Mouse (Mus musculus) adrenal gland, postnatal 14 days (tissue): ENCODE results near the gene Atp10b. TPM values are rescaled to one million over a fixed set of nuclear protein-coding genes. Genes with fewer than 3 reads are reported as not detected.

Source experiments
- DNase-seq: peaks from one replicate; pipeline ENCODE4 v3.0.0; 2021; ENCODE audit warnings: mixed read lengths
- total RNA-seq: library from RNA; stranded (reverse); gene quantifications from 2 replicates; pipeline ENCODE4 v1.2.3, GENCODE M21; 2021

The Atp10b gene
- total RNA-seq, 1 experiment from 2014 or later = 0.07 TPM

DNA sequence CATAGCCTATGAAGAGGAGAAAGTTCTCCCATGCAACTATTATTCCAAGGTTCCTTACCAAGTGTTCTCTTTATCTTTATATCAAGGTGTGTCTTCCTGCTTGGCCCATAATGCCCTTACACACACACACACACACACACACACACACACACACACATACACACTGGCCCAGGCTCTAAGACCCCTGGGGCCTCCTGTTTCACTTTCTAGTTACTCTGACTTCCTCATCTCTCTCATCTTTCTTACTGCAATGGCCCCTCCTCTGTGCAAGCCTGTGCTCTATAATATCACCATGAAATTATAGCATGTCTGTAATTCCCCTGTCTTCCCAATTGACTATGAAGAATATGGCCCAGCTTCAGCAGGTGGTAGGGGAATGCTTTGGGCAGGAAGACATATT lies 49.7 kb downstream of the Atp10b start:
- no peak for DNase-seq

DNA sequence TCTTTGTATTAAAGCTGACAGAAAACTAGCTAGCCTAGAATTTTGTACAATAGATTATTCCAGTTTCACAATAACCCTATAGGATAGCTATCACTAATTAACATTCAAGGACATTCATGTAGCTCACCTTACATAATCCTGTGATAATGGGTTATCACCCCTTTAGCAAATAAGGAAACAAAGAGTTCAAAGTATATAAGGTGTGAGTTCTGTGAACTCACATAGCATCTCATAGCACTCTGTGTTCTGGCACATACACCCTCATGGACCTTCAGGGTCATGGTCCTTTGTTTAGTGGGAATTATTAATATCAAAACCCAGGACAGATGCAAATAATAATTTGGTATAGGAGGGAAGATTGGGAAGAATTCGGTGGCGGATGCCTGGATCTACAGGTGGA lies 50.4 kb downstream of the Atp10b start:
- no peak for DNase-seq

DNA sequence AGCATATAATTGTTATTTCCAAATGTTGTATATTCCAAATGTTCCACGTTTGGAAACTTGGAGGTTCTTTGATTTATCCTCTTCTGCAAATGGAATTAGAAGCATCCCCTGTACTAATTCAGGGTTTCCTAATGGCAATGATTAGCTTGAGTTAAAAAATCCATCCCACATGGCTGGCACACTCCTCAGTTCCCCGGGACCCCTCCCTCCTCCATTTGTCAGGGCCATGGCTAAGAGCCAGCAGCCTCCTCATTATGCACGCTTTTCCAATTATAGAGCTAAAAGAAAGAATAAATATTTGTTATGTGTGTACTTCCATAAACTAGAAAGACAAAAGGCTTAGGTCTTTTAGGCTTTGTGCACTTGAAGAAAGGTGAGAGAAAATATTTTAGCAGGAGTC lies 53.9 kb downstream of the Atp10b start:
- DNase-seq = peak; percentile 37

DNA sequence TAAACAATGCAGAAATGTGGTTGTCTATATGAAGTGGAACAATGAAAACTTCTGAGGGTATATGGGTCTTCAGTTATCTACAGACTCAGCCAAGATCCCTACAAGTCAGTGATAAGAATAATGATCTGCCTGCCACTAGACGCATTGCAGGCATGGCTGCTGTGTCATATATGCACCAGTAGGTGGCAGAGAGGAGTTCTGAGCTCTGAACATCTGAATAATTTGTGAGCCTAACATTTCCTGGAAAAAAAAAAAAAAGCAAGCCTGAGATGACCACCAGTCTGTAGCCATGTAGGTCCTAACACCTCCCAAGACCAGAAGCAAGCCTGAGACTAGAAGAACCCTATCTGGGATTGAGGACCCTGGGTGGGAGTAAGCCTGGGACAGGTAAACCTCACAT lies 63.5 kb downstream of the Atp10b start:
- DNase-seq = no peak

DNA sequence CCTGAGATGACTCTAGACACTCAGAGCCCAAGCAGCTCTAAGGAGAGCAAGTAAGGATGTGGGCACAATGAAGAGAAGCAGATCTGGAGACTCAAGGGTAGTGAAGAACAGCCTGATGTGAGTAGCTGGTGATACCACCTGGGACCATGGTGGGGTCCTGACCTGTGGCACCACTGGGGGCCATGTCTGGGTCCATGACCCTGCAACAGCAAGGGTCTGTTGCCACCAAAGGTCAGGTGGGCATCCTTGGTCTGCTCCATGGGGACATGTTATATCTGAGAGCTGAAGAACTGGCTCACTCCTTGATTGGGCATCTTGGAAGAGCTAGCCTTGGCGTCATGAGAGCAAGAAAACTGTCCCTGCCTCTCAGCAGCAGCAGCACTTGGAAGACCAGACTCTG lies 64.1 kb downstream of the Atp10b start:
- no peak for DNase-seq

DNA sequence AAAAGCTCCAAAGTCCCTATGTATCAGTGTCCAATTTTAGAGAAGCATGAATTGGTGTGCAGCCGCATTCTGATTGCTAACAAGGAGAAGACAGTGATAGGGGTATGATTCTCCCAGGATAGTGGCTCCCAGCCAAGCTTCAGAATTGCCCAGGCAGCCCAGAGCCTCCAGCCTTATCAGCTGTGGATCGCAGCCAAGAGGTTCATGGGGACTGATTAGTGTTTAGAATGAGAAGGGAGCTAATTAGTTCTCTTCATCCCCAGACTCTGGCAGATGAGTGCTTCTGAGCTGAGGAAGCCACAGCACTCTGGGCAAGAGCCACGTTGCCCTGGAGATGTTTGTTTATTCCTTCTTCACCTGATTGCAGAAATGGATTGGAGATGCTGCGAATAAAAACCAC lies 67.3 kb downstream of the Atp10b start:
- peak; percentile 55 for DNase-seq

DNA sequence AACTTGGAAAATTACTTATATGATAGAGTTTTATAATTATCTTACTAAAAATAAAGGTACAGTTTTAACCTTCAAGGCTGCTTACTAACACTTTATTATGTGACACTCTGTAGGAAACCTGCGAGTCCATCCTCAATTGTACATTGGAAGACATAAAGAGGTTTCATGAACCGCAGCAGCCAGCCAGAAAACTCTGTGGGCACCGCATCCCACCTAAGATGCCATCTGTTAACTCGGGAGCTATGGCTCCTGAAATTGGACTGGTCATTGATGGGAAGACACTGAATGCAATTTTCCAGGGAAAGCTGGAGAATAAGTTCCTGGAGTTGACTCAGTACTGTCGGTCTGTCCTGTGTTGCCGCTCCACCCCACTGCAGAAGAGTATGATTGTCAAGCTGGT lies 80.6 kb downstream of the Atp10b start:
- no peak for DNase-seq

DNA sequence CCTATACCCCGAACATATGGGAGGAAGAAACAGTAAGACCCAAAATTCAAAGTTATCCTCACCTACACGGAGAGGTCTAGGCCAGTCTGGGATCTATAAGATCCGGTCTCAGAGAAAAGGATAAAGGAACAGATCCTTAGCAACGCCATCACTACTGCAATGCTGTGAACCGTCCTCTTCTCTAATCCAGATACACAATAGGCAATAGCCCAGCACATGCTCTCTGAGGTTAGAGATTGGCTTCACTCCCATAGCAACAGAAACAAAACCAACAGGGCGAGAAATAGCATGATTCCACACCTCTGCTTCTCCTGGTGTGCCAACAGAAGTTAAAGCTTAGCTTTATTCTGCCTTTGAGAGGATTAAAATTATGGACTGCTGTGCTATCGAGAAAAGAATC lies 82.4 kb downstream of the Atp10b start:
- no peak for DNase-seq

DNA sequence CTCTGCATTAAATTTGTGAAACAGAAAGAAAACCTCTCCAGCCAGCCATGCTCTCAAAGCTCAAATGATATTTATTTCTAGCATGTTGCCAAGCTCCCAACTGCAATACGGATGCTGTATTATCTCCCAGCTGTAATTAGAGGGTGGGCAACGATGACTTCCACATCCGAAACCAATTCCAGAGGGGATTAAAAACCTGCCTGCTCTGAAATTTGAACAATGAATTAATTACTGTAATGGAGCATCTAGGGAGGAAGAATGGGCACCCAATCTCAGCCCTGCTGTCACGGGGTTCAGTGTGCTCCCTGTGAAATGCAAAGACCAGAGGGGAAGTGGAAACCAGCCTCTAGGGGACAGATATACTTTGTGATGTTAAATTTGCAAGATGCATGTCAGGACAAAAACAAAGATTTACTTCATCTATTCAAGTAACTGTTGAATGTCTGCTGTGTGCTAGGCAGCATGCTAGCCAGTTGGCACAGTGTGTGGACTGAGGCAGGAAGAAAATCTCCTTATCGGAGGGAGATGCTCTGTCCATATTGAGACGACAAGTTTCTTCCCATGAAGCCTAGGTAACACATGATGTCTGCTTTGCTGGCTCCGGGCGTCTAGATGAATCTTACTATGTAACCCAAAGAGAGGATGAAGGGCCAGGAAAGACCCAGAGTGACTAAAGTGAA lies 86.8 kb downstream of the Atp10b start:
- no peak for DNase-seq

DNA sequence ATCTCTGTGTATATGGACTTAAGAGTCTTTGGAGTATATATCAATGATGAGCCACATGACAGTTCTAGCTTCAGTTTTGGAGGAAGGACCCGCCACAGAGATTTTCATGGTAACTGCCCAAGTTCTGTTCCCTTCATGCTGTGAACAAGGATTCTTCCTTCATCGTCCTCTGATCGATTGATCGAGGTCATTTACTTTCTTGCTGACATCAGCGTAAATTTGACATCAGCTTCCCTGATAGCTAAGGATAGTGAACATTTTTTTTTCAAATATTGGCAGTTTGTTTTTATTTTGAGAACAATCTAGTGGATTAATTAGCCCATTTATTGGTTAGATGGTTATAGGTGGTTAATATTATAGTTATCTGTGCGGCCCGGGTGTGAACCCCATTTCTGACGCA lies 90.1 kb downstream of the Atp10b start:
- DNase-seq = no peak

DNA sequence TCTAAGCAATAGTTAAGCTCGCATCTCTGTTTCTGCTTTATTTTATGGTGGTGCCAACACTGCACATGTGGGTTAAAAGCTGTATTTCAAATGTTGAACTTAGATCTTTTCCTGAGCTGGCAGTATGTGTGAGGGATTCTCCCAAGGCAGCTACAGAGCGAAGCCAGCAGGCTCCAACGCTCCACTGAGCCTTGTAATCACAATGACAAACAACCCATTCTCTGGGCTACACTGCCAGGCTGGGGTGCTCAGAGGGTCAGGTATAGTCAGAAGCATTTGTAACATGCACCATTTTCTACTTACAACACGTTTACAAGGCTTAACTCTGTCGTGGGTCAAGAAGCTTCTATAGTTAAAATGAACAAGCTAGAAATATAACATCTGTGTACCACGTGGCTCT lies 103.4 kb downstream of the Atp10b start:
- no peak for DNase-seq

DNA sequence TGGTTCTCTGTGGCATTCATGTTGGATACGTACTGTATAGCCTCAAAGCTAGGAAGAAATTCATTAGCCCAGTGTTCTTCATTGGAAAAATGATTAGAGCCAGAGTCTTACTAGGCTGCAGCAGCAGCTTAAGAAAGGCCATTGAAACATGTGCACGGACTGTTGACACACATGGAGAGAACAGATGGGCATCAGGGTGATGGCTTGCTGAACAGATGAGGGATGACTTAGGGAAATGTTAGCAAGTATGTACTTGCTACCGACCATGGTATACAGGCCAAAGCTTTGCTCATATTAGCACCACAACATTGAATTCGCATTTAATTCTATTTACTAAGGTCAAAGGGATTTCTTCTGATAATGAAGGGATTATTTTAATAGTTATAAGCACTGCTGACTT lies 105.6 kb downstream of the Atp10b start:
- DNase-seq = no peak

DNA sequence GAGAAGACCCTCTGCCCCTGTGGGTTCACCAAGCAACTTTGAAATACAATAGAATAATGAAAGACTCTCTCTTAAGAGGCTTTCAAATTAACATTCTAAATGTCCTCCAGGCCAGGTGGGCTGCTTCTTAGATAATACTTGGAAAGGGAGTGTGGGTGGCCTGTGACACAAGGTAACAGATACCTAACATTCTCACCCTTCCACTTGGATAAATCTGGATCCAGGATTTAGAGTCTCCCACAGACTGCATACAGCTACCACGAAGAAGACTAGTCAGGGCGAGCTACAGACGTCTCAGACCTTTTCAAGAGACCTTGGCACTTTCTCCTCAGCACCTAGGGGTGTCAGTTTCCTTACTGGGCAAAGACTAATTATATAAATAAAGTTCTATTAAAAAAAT lies 107.6 kb downstream of the Atp10b start:
- DNase-seq = no peak

DNA sequence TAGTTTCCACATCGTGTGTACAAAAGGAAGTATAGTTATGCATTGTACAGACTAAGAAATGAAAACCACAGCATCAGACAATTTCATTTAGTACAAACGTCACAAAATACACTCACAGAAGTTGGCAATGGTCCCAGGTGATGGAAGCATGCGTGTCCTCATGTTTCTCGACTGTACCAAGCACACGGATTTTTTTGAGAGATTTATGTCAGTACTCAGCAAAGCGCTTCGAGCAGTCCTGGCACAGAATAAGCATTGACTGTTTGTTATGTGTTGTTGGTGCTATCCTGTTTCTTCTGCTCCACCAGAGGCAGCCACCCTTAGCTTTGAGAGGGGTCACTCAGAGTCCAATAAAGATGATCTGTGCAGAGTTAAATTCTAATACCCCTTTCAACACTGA lies 108.1 kb downstream of the Atp10b start:
- DNase-seq = peak; percentile 48

DNA sequence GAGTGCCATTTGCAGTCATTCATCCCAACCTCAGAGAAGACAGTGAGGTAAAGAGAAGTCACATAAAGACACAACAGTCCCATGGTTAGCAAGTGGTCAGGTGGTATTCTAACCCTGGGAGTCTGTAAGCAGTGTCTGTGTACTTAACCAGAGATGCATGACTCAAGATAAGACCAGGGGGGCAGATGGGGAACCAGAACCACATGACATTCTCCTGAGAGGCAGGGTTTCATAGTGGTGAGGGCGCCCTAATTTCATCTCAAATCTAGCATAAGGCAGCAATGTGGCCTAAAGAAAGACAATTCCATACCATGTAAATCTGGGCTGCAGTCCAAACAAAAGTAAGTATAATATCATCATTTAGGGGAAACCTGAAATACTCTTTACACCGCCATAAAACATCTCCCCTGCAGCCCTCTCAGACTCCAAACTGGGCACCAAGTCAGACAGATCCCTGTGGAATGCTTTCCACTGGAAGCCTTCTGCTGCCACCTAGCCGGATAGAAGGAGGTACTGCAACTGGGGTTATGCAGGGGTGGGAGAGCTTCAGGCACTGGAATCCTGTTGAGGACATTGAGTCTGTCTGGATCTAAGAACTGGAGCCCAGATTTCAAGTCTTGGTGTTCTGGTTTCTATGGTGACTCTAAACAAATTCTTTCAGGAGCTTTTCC lies 114.0 kb downstream of the Atp10b start:
- DNase-seq = peak; percentile 73

DNA sequence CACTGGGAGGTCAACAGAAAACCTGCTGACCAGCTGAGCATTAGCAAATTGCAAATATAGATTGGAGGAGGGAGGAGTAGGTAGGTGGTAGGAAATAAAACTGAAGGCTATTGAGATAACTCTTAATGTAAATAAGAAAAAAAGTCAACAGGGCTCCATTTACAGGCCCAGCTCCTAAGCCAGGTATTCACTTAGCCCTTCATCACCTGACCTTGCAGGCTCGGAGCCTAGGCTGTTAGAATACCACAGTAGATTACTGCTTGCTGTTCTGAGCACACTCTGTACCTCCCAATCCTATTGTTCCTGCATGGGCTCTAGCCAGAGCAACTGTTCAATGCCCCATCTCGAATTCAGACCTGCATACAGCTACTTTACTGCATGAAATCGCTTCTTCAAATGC lies 117.8 kb downstream of the Atp10b start:
- DNase-seq = no peak

DNA sequence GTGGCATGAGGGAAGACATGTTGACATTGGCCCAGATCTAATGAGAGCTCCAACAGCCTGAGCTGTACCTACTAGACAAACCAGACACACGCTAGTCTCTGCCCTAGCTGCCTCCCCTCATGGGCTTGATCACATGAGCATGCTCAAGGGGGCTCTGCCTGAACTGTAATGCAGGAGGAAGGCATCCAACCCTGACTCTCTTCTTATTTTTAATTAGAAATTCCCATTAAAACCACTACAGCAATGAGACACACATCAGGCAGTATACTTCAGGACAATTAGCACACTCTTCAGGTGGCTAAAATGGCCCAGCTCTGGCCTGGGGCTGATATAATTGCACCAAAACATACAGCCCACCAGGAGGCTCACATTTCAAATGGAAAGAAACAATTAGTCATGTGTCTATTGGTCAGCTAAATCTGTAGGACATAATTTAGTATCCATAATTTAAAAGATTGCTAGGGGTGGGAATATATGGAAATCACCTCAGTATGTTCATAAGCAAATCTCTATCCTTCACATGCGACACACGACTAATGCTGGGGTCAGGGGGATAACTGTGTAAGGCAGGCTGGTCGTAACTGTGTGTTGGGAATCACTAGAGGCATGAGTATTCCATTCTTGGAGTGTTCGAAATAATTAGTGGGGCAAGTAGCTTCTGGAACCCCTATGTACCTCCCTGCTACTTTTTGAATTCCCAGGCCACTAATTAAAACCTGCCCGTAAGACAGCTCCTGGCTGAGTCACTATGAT lies 120.0 kb downstream of the Atp10b start:
- no peak for DNase-seq

DNA sequence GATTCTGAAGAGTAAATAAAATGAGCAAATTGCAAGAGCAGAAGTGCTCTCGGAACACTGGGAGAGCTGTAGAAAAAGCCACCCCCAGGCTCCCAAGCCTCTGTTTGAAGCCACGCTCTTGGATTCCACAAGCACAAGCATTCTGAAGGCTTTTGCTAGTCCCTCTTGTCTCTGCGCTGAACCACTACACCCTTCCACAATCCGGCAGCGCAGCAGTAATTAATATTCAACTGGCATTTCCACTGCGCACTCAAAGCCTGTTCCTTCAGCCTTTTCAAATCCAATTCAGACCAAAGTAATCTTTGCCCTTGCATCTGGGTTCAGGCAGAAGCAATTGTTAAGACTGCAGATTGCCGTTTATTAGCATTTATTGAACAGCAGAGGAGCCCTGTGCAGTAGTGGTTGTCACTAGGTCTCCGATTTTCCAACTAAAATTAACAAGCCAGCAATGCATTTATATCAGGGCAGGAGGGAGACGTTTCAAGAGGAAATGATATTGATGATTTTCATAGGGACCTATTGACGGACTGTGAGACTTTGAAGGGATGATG lies 120.7 kb downstream of the Atp10b start:
- DNase-seq = no peak

DNA sequence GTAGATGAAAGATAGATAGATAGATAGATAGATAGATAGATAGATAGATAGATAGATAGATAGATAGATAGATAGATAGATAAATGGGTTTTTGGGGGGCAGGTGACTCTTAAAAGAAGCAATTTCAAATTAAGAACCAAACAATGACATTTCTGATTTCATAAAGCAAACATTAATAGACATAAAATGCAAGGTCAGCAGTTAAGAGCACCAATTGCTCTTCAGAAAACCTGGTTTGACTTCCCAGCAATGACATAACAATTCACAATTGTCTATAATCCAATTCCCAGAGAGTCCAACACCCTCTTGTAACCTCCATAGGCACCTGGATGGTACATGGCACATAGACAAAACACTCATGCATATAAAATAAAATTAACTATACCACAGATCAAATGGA lies 124.2 kb downstream of the Atp10b start:
- no peak for DNase-seq

DNA sequence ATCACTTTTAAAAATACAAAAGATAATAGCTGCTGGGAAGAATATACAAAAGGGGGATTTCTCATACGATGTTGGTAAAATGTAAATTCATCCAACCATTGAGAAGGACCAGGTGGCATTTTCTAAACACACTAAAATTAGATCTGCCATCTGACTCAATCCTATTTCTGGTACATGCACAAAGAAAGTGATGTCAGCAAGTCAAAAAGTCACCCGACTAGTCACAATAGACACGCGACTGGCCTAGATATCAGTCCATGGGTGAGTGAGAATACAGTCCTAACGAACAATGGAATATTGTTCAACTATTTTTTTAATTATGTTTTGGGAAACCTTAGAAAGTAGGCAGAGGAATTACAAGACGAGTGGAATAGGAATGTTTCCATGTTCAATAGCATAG lies 147.9 kb downstream of the Atp10b start:
- no peak for DNase-seq

DNA sequence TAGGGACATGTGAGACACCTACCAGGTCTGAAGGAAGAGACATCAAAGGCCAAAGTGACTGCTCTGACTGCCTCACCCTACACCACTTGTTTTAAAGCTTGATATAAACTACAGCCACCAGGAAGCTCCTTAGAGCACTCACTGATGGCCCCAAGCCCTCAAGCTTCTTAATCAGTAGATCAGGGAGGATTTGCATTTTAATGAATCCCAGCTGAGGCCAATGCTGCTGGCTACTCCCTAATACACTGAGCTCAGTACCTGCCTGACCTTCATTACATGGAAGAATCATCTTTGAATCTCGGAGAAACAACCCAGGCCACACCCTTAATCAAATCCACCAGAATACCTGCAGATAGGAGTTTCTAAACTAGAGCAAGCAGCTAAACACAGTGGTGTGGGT lies 161.3 kb downstream of the Atp10b start:
- DNase-seq = no peak
